Mouse (Mus musculus) bone marrow macrophage, adult 2 months (primary cell): Measurements from ENCODE around the gene Cbx5. TPM values are rescaled to one million over a fixed set of nuclear protein-coding genes. Genes with fewer than 3 reads are reported as not detected.

ENCODE experiments used
- H3K27ac ChIP-seq: 2 replicates; pipeline ENCODE4 v1.5.1; 2012; ENCODE audit warnings: low read depth, low read length; ENCODE audit not compliant: insufficient read depth
- H3K4me1 ChIP-seq: 2 replicates; pipeline ENCODE4 v1.6.1; 2012; ENCODE audit warnings: low read length; ENCODE audit not compliant: control insufficient read depth, insufficient read depth
- H3K4me3 ChIP-seq: 2 replicates; pipeline ENCODE4 v1.5.1; 2012; ENCODE audit warnings: mild to moderate bottlenecking, low read length, moderate library complexity; ENCODE audit not compliant: insufficient read depth
- CTCF ChIP-seq: IDR thresholded peaks from 2 replicates; pipeline ENCODE4 v1.5.1; 2012; ENCODE audit warnings: low read depth, mild to moderate bottlenecking, low read length, moderate library complexity
- POLR2A ChIP-seq: IDR thresholded peaks from 2 replicates; pipeline ENCODE4 v1.6.1; 2012; ENCODE audit warnings: mild to moderate bottlenecking, low read depth, low read length, borderline replicate concordance
- polyA plus RNA-seq: library from polyadenylated mRNA; stranded (reverse); fragments of >200 nt; gene quantifications from 2 replicates; pipeline ENCODE4 v1.2.4, GENCODE M21; 2012; ENCODE audit not compliant: missing spikeins, insufficient read depth, insufficient read length

Cbx5 gene
- polyA plus RNA-seq, 1 experiment = 33.5 TPM

DNA sequence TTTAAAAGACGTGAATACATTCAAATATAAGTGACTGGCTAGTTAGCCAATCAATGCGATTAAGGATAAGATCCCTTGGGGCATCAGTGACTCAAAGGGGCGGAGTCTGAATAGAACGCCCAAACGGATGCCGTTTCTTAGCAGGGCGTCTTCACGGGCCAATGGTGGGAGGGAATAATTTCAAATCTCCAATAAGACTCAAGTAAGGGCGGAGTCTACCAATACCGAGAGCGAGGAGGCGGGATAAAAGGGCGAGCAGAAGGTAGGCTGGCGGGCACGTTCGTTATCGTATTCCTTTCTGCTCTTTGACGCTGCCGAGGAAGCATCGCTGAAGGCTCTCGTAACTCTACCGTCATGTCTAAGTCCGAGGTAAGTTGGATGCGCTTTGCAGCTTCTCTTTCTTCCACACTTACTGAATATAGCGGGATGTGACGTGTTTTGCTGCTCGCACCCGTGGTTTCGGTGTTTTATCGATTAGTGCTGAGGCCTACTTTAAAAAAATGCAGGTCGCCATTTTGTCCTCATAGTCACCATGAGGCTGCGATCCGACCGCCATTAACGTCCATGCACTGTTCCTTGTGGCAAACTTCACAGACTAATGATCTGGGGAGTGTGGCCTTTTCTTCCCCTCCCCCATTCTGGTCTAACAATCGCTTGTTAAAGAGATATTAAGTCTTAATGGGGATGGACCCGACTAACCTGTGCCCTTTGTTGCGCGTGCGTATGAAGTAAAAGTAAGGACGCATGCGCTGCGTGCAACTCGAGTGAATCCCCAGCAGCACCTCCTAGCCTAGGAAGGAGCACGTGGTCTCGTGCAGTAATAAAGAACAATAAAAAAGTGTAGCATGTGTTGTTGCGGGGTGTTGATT is 778 bp upstream of the Cbx5 start, which contains the start of gene Hnrnpa1:
Gene Hnrnpa1, plus strand, starts transcription at position 273 of the 869 bp plus-strand sequence.
- Histone ChIP-seq H3K27ac (peak within 1 kb of the TSS; percentile 90), H3K4me1 (peaks cover 13% of the 10 kb centered on the region), H3K4me3 (peak within 1 kb of the TSS; percentile 83)
- TF ChIP-seq CTCF (no peak), POLR2A (no peak)

DNA sequence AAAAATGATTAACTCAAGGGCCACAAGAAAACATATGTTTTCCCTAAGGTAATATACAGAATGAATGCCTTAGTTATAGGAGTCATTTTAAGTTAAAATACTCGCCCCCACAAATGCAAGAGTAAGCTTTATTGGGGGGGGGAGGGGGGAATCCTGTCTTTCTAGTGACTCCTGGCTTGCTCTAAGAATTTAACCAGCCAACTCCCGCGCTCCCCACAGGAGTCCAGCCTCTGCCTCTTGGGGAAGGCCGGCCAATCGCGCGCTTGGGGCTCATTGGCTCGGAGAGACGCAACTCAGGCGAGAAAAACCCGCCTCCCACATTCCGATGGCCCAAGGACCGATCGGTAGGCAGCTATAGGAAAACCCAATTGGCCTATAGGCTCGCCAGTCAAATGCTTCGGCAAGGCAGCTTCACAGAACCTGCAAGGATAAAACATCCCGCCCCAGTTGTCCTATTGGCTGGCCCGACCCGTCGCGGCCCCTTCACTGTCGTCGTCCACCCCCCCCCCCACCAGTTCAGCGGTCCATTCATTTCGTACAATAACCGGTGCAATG is 409 bp downstream of the Cbx5 start:
- H3K4me1 ChIP-seq = peaks cover 13% of the 10 kb centered on the region
- peak overlapping the region; percentile 80 for H3K27ac ChIP-seq
- TF ChIP-seq POLR2A (no peak), CTCF (no peak)

DNA sequence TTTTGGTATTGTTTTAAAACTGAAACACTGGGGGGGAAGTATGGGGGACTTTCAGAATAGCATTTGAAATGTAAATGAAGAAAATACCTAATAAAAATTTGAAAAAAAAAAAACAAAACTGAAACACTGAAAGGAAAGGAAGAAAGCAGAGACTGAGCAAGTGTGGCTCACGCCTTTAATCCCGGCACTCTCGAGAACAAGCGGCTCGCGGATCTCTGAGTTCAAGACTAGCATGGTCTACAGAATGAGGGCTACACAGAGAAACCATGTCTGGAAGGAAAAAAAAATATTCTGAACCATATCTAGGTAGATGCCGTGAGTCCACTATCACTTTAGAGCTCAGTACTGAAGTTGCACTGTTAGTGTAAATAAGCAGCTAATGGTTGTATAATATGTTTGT is 2.3 kb downstream of the Cbx5 start:
- Histone ChIP-seq H3K4me3 (no peak overlapping the region), H3K4me1 (peaks cover 5% of the 10 kb centered on the region), H3K27ac (no peak overlapping the region)
- TF ChIP-seq POLR2A (no peak), CTCF (no peak)

More for the DNA sequence above, 409 bp downstream of the Cbx5 start:
- H3K4me3 ChIP-seq = peak overlapping the region; percentile 83

DNA sequence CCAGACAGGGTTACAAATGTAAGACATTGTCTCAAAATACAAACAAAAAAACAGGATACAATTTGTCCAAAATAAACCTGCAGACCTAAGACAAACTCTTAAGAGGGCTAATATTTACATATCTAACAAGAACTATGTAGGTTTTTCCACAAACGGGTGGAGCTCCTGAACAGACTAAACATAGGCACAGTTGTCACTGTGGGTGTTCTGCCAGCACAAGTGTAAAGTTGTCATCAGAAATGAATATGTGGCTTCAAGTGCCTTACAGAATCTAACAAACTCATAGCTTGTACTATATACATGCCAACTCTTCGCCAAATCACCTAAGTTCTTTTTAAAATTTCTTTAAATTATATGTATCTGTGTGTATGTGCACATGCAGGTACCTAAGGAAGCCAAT is 6.5 kb downstream of the Cbx5 start:
- no peak overlapping the region for H3K27ac ChIP-seq
- TF ChIP-seq POLR2A (no peak), CTCF (no peak)
- H3K4me3 ChIP-seq = no peak overlapping the region
- H3K4me1 ChIP-seq = peaks cover 3% of the 10 kb centered on the region; the same call in 1 of the 2 replicates

DNA sequence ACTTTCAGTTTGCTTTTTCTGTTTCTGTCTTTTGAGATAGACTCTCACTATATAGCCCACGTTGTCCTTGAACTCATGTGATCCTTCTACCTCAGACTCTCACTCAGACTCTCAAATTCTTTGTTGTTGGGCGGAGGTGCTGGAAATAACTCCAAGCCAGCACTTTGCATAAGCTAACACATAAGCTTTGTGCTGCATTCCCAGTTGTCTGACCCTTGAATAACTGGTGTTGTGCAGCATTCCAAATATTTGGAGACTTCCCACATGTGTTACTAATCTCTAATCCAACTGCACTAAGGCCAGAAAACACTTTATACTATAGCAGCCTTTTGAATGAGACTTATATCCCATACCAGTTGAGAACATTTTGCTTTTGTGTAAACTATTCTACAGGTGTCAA is 10.7 kb downstream of the Cbx5 start:
- Histone ChIP-seq H3K4me1 (no peaks in the 10 kb centered on the region), H3K4me3 (no peak overlapping the region), H3K27ac (no peak overlapping the region)
- no peak for TF ChIP-seq CTCF
- TF ChIP-seq POLR2A = no peak

DNA sequence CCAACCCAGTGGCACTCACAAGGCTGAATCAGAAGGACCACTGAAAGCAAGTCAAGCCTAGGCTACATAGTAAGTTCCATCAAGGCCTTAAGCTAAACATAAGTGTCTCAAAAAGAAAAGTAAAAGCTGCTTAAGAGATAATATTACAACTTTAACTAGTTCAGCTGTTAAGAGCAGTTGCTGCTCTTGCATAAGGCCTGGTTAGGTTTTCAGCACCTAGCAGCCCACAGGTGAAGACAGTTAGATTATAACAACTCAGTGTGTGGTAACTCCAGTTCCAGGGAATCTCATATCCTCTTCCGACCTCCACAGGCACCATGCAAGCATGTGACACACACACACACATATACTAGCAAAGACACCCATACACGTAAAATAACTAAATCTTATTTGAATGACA is 12.0 kb downstream of the Cbx5 start:
- Histone ChIP-seq H3K4me3 (no peak overlapping the region), H3K4me1 (no peaks in the 10 kb centered on the region), H3K27ac (no peak overlapping the region)
- TF ChIP-seq CTCF (no peak), POLR2A (no peak)

DNA sequence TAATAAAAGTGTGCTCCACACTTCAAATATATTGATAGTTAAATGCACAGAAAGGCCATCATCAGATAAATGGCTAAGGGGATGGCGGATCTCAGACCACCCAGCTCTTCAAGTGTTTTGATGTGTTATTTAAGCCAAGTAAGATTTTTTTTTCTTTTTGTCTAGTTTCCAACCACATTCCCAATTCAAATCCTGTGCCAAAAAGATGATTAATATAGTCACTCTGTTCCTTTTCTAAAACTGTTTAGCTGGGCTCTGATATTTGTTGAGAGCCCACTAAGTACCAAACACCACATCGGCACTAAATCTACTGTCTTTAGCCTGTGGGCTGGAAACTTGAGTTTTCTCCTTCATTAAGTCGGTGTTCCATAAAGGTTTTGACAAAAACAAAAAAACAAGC is 12.6 kb downstream of the Cbx5 start:
- TF ChIP-seq CTCF (no peak), POLR2A (no peak)
- Histone ChIP-seq H3K27ac (no peak overlapping the region), H3K4me1 (no peaks in the 10 kb centered on the region), H3K4me3 (no peak overlapping the region)

DNA sequence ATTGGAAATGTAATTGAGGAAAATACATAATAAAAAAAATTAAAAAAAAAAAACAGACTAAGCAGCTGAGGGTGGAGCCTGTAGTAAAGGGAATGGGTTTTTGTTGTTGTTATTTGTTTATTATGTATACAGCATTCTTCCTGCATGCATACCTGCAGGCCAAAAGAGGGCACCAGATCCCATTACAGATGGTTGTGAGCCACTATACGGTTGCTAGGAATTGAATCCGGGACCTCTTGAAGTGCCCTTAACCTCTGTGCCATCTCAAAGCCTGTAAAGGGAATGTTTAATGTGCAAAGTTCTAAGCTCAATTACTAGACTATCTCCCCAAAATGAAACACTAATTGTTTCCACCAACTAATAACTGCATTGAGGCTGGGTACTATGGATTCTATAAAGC is 15.5 kb downstream of the Cbx5 start:
- peaks cover 10% of the 10 kb centered on the region for H3K4me1 ChIP-seq
- no peak overlapping the region for H3K27ac ChIP-seq
- TF ChIP-seq CTCF (no peak), POLR2A (no peak)
- no peak overlapping the region for H3K4me3 ChIP-seq

DNA sequence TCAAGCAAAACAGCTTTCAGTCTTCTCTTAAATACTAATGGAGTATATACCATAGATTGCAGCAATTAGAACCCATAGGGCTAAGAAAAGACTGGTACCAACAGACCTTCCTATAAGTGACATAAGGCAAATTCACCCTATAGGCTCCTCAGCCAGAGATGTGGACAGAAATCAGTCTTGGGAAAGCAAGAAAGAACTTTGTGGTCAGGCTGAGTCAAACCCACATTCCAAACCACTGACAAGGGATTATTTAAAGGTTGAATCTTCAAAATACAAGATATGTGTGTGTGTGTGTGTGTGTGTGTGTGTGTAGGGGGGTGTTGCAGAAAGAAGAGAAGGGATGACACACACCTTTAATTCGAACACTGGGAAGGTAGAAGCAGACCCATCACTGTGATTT is 18.2 kb downstream of the Cbx5 start:
- H3K4me3 ChIP-seq = no peak overlapping the region
- H3K27ac ChIP-seq = no peak overlapping the region
- TF ChIP-seq POLR2A = no peak
- no peak for TF ChIP-seq CTCF
- peaks cover 10% of the 10 kb centered on the region for H3K4me1 ChIP-seq

DNA sequence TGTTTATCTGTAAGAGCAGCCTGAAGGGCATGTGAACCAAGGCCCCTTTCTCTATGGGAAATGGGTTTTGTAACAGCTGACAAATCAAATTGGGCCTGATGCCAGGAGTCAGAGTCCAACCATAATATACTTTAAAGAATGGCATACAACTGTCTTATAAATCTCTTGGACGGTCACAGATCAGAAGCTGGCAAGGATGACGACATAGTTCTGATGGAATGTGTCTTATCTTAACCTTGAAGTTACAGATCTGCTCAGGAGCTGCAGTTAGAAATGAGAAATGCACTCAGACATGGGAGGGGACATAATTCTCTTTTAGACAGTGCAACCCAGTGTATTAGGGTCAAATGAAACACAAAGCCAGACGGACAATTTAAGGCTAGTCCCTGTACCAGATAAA is 18.8 kb downstream of the Cbx5 start:
- TF ChIP-seq CTCF (no peak), POLR2A (no peak)
- Histone ChIP-seq H3K4me1 (peaks cover 10% of the 10 kb centered on the region), H3K4me3 (no peak overlapping the region), H3K27ac (no peak overlapping the region)
